Mouse (Mus musculus) cerebellum, adult 8-10 months (tissue): ENCODE measurements around the gene Tph1.
"Not testable (repeated sequence)": the region's sequence is repeated elsewhere in the genome, so short reads cannot be mapped to it uniquely, and the experiment has no call there.

Source experiments
- DNase-seq: peaks from one replicate; pipeline ENCODE4 v3.0.0; 2022

Gene Tph1

GRCm38 (mm10) chr7:46672160-46672672, at the start of gene Tph1:
TSS of gene Tph1 (minus strand) at chr7:46672537.
- DNase-seq: no peak

- DNase-seq: peak; percentile 43
These were observed 48.1 kb upstream of the Tph1 start for GRCm38 (mm10) chr7:46720460-46720859.

- DNase-seq: peak; percentile 49
These were observed 47.2 kb upstream of the Tph1 start for GRCm38 (mm10) chr7:46719526-46719925.

- peak; percentile 87 for DNase-seq
These were observed 46.4 kb upstream of the Tph1 start for GRCm38 (mm10) chr7:46718591-46719270.

- DNase-seq: no peak
These were observed 44.6 kb upstream of the Tph1 start for GRCm38 (mm10) chr7:46716897-46717296.

GRCm38 (mm10) chr7:46715600-46715999, 43.3 kb upstream of the Tph1 start, which contains the start of gene Saa3:
TSS of gene Saa3 (minus strand) at chr7:46715700.
- DNase-seq: no peak

- DNase-seq: peak; percentile 85
These were observed 42.2 kb upstream of the Tph1 start for GRCm38 (mm10) chr7:46714518-46714917.

- no peak for DNase-seq
These were observed 39.9 kb upstream of the Tph1 start for GRCm38 (mm10) chr7:46712250-46712649.

- DNase-seq: peak; percentile 84
These were observed 38.1 kb upstream of the Tph1 start, which contains the start of gene Saal1 for GRCm38 (mm10) chr7:46710390-46710844. TSS of gene Saal1 (minus strand) at chr7:46710680.

- no peak for DNase-seq
These were observed 28.2 kb upstream of the Tph1 start for GRCm38 (mm10) chr7:46700521-46701025.

GRCm38 (mm10) chr7:46696754-46697153, 24.4 kb upstream of the Tph1 start:
- no peak for DNase-seq

- DNase-seq: no peak
These were observed 14.5 kb upstream of the Tph1 start for GRCm38 (mm10) chr7:46686827-46687226.

- no peak for DNase-seq
These were observed 8.4 kb upstream of the Tph1 start for GRCm38 (mm10) chr7:46680732-46681131.

GRCm38 (mm10) chr7:46679044-46679443, 6.7 kb upstream of the Tph1 start:
- not testable (repeated sequence) for DNase-seq

- DNase-seq: no peak
These were observed 6.1 kb upstream of the Tph1 start for GRCm38 (mm10) chr7:46678417-46678816.

- peak; percentile 57 for DNase-seq
These were observed 4.5 kb upstream of the Tph1 start for GRCm38 (mm10) chr7:46676808-46677360.

GRCm38 (mm10) chr7:46675886-46676285, 3.5 kb upstream of the Tph1 start:
- no peak for DNase-seq

GRCm38 (mm10) chr7:46675061-46675460, 2.7 kb upstream of the Tph1 start:
- DNase-seq: no peak

GRCm38 (mm10) chr7:46667256-46667655, 5.1 kb downstream of the Tph1 start:
- DNase-seq: no peak

- DNase-seq: peak; percentile 43
These were observed 7.1 kb downstream of the Tph1 start for GRCm38 (mm10) chr7:46665236-46665635.

GRCm38 (mm10) chr7:46661591-46662090, 10.7 kb downstream of the Tph1 start:
- DNase-seq: no peak

- no peak for DNase-seq
These were observed 20.1 kb downstream of the Tph1 start for GRCm38 (mm10) chr7:46652279-46652678.

- not testable (repeated sequence) for DNase-seq
These were observed 22.1 kb downstream of the Tph1 start for GRCm38 (mm10) chr7:46650231-46650630.
